Mouse (Mus musculus): ENCODE results near the gene Rin1. TPM values are rescaled to one million over a fixed set of nuclear protein-coding genes. Genes with fewer than 3 reads are reported as not detected.
"Not testable (repeated sequence)": the region's sequence is repeated elsewhere in the genome, so short reads cannot be mapped to it uniquely, and the experiment has no call there.

The Rin1 gene
- polyA plus RNA-seq (2014; fragmentation: Nextera tagmentation; extraction: Ambion mirVana), result 1.3 and 1.4 TPM in 2 replicates

DNA sequence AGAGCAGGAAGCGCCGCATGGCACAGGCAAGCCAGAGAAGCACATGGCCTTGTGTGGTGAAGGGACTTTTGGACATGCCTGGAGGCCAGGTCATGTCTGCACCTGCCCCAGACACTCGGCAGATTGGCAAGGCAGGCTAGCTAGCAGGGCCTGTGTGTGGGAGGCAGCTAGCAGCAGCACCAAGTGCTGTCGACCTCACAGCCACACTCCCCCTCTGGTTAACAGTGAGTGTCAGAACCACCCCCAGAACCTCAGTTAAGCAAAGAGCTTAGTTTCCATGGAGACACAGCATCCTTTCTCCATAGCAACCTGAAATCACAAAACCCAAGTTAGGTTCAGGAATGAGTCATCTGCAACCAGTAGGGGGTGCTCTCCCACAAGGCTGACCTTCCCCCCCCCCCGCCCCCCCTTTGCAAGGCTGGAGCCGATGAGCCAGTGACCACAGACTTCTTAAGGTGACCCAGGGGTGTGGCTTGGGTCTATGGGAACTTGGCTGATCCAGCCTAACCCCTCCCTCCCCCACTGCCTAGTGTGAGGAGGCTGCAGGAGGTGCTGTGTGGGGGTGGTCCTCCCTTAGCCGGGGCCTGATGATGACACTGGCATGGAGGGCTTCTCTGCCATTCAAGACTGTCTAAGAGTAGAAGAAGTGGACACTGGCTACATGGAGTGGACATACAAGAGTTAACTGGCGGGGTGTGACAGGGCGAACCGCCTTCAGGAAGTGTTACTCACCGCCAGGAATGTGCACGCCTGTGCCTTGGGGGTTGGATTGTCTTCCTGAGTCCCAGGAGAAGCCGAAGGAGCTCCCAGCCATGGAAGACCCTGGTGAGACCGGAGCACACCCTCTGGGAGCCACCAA is at the start of gene Rin1:
Gene Rin1 (plus strand): TSS at position 435 of the 859 bp plus-strand sequence.
- 17% methylated on average over 14 of the region's 14 CpGs for WGBS
- H3K9me3 ChIP-seq (replicated peaks; ENCODE audit: control insufficient read depth, low read length), result no peaks in the 10 kb centered on the region
- no peak within 1 kb of the TSS for H3K4me2 ChIP-seq (ENCODE audit: low read length)
- H3K36me3 ChIP-seq (ENCODE audit: control insufficient read depth, insufficient read depth, low read length), result peaks cover 35% of the 10 kb centered on the region
- H3K27ac ChIP-seq (ENCODE audit: low read depth, low read length), result no peak within 1 kb of the TSS
- ATAC-seq, result peak; percentile 33; the same call in 1 of the 2 replicates
- no peaks in the 10 kb centered on the region for H3K4me1 ChIP-seq (ENCODE audit: control insufficient read depth, insufficient read depth, low read length)
- H3K9ac ChIP-seq (ENCODE audit: low read length), result peak within 1 kb of the TSS; percentile 8; the same call in 1 of the 2 replicates
- peaks cover 33% of the 10 kb centered on the region for H3K27me3 ChIP-seq (replicated peaks; ENCODE audit: control insufficient read depth, insufficient read depth, low read length)
- no peak within 1 kb of the TSS for H3K4me3 ChIP-seq (ENCODE audit: low read depth, low read length)
- peak; percentile 70 for DNase-seq (ENCODE audit: low spot score)

DNA sequence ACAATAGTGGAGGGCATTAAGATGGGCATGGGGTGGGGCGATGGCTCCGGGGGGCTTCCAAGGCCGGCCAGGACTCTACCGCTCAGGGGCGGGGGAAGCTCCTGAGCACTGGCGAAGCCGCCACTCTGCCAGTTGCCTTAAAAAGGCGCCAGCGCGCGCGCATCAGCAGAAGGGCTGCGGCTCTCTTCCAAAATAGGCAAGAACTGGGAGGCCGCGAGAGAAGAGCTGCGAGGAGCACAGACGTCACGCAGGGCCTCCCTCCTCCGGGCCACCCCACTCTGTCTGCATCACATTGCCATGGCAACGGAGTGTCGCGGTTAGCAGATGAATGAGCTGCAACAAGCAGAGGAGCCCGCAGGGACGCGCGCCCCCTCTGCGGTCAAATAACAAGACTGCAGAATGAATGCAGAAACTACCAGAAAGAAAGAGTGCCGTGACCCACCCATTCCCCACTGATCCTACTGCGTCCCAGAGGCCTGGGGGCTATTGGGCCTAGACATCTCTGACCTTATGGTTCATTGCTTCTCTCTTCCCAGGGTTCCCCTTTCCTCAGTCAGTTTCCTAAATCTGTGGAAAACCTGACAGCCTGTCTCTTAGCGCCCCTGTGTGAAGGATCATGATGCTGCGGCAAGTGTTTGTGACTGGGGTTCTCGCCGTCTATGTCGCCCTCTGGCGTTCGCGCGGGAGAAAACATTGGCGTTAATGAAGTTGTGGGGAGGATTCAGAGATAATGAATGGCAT is 48.4 kb upstream of the Rin1 start:
- peak; percentile 99 for DNase-seq (ENCODE audit: low spot score)
- H3K4me2 ChIP-seq (ENCODE audit: low read length), result peak overlapping the region; percentile 60
- peak overlapping the region; percentile 58 for H3K9ac ChIP-seq (ENCODE audit: low read length)
- peaks cover 2% of the 10 kb centered on the region; the same call in 1 of the 2 replicates for H3K27me3 ChIP-seq (replicated peaks; ENCODE audit: control insufficient read depth, insufficient read depth, low read length)
- H3K4me3 ChIP-seq (ENCODE audit: low read depth, low read length), result peak overlapping the region; percentile 26
- H3K27ac ChIP-seq (ENCODE audit: low read depth, low read length), result peak overlapping the region; percentile 92
- H3K4me1 ChIP-seq (ENCODE audit: control insufficient read depth, insufficient read depth, low read length), result peaks cover 6% of the 10 kb centered on the region; the same call in 1 of the 2 replicates
- WGBS, result under 1% methylated on average over 39 of the region's 39 CpGs
- H3K36me3 ChIP-seq (ENCODE audit: control insufficient read depth, insufficient read depth, low read length), result no peaks in the 10 kb centered on the region
- H3K9me3 ChIP-seq (replicated peaks; ENCODE audit: control insufficient read depth, low read length), result no peaks in the 10 kb centered on the region
- peak; percentile 99 for ATAC-seq

DNA sequence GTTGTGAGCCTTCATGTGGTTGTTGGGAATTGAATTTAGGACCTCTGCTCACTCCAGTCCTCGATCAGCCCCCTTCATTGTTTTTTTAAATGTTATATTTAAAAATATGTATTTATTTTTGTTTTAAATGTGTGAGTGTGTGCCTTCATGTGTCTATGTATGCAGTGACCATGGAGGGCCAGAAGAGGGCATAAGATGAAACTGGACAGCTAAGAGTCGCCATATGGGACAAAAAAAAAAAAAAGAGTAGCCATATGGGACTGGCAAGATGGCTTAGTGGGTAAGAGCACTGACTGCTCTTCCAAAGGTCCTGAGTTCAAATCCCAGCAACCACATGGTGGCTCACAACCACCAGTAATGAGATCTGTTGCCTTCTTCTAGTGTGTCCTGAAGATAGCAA is 46.6 kb upstream of the Rin1 start:
- not testable (repeated sequence) for H3K27ac ChIP-seq (ENCODE audit: low read depth, low read length); H3K27me3 ChIP-seq (replicated peaks; ENCODE audit: control insufficient read depth, insufficient read depth, low read length); H3K36me3 ChIP-seq (ENCODE audit: control insufficient read depth, insufficient read depth, low read length); H3K9me3 ChIP-seq (replicated peaks; ENCODE audit: control insufficient read depth, low read length); H3K9ac ChIP-seq (ENCODE audit: low read length); H3K4me2 ChIP-seq (ENCODE audit: low read length); H3K4me3 ChIP-seq (ENCODE audit: low read depth, low read length); ATAC-seq; H3K4me1 ChIP-seq (ENCODE audit: control insufficient read depth, insufficient read depth, low read length); DNase-seq (ENCODE audit: low spot score)
- WGBS, result 56% methylated on average over 2 of the region's 2 CpGs

DNA sequence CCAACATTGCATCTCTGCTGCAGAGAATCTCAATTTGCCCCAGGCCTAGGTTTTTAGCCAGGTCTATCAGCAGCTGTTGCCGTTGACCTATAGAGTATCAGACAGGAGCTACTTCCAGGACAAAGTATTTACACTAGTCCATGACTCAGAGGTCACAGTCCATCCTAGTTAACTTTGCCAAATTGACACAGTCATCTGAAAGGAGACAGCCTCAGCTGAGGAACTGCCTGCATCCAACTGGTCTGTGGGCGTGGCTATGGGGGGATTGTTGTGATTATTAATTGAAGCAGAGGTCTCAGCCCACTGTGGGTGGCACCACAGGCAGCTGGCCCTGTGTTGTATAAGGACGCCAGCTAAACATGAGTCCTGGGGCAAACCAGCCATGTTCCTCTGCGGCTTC is 45.4 kb upstream of the Rin1 start:
- WGBS, result 66% methylated on average over 4 of the region's 4 CpGs
- DNase-seq (ENCODE audit: low spot score) (no peak), ATAC-seq (no peak)
- no peak overlapping the region for H3K4me3 ChIP-seq (ENCODE audit: low read depth, low read length)
- no peaks in the 10 kb centered on the region for H3K9me3 ChIP-seq (replicated peaks; ENCODE audit: control insufficient read depth, low read length)
- H3K27me3 ChIP-seq (replicated peaks; ENCODE audit: control insufficient read depth, insufficient read depth, low read length), result 0 out of 2 replicates have a peak, but pooled peaks cover 2% of the 10 kb centered on the region
- no peak overlapping the region for H3K27ac ChIP-seq (ENCODE audit: low read depth, low read length)
- no peak overlapping the region for H3K4me2 ChIP-seq (ENCODE audit: low read length)
- no peaks in the 10 kb centered on the region for H3K36me3 ChIP-seq (ENCODE audit: control insufficient read depth, insufficient read depth, low read length)
- no peak overlapping the region for H3K9ac ChIP-seq (ENCODE audit: low read length)
- peaks cover 6% of the 10 kb centered on the region; the same call in 1 of the 2 replicates for H3K4me1 ChIP-seq (ENCODE audit: control insufficient read depth, insufficient read depth, low read length)

DNA sequence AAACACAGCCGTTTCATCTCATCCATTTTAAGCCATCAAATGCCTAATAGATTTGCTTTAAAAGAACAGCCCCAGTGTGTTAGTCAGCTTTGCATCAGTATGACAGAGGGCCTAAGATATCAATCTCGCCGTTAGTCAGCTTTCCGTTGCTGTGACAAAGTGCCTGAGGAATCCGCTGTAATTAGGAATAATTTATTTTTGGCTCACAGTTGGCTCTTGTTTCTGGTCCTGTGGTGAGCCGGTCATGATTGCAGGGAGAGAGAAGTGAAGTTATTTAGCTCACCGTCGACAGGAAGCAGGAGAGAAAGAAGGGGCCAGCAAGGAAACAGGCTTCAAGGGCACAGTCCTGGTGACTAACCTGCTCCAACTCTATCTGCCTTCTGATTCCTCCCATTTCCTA is 37.1 kb upstream of the Rin1 start:
- H3K36me3 ChIP-seq (ENCODE audit: control insufficient read depth, insufficient read depth, low read length), result no peaks in the 10 kb centered on the region
- H3K4me3 ChIP-seq (ENCODE audit: low read depth, low read length), result no peak overlapping the region
- DNase-seq (ENCODE audit: low spot score), result no peak
- H3K9ac ChIP-seq (ENCODE audit: low read length), result no peak overlapping the region
- no peaks in the 10 kb centered on the region for H3K27me3 ChIP-seq (replicated peaks; ENCODE audit: control insufficient read depth, insufficient read depth, low read length)
- H3K4me2 ChIP-seq (ENCODE audit: low read length), result no peak overlapping the region
- no peaks in the 10 kb centered on the region for H3K4me1 ChIP-seq (ENCODE audit: control insufficient read depth, insufficient read depth, low read length)
- WGBS, result 61% methylated on average over 8 of the region's 8 CpGs
- H3K27ac ChIP-seq (ENCODE audit: low read depth, low read length), result no peak overlapping the region
- ATAC-seq, result no peak
- no peaks in the 10 kb centered on the region for H3K9me3 ChIP-seq (replicated peaks; ENCODE audit: control insufficient read depth, low read length)

DNA sequence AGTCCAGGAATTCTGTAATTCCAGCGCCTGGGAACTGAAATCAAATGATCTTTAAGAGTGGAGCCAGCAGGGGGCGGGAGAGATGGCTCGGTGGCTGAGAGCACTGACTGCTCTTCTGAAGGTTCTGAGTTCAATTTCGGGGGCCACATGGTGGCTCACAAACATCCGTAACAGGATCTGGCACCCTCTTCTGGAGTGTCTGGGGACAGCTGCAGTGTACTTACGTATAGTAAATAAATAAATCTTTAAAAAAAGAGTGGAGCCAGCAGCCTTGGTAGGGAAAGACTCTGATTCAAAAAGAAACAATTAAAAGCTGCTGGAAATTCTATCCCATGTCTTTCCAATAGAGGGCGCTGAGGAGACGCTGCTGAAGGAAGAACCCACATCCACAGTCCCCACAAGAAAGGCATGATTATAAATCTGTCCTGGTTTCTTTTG is 35.3 kb upstream of the Rin1 start:
- WGBS, result 13% methylated on average over 8 of the region's 8 CpGs
- H3K4me1 ChIP-seq (ENCODE audit: control insufficient read depth, insufficient read depth, low read length), result no peaks in the 10 kb centered on the region

DNA sequence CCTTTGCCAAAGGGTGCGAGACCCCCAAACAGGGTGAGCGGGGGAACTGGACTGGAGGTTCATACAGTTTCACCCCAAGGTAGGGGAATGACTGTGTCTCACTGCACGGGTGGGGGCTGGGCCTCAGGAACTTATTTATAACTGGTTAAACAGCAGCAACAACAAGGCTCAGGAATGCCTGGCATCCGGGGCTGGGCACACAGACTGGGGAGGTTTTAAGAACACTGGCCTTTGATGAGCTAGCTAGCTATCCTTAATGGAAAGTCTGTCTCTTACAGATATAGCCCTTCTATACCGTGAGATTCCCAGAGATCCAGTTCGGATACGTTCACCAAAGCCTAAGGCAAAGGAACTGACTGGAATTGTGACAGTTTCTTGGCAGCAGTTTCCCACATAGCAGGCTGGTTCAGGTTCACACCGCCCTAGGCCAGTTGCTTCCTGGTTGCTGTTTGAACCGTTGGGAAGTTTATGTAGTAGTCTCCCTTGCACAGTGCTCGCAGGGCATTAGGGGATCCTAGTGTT is 34.0 kb upstream of the Rin1 start:
- H3K4me3 ChIP-seq (ENCODE audit: low read depth, low read length), result no peak overlapping the region
- H3K9ac ChIP-seq (ENCODE audit: low read length), result no peak overlapping the region
- peak; percentile 46; the same call in 1 of the 2 replicates for ATAC-seq
- no peak overlapping the region for H3K27ac ChIP-seq (ENCODE audit: low read depth, low read length)
- H3K4me1 ChIP-seq (ENCODE audit: control insufficient read depth, insufficient read depth, low read length), result no peaks in the 10 kb centered on the region
- no peaks in the 10 kb centered on the region; the same call in 1 of the 2 replicates for H3K27me3 ChIP-seq (replicated peaks; ENCODE audit: control insufficient read depth, insufficient read depth, low read length)
- H3K9me3 ChIP-seq (replicated peaks; ENCODE audit: control insufficient read depth, low read length), result no peaks in the 10 kb centered on the region
- no peaks in the 10 kb centered on the region for H3K36me3 ChIP-seq (ENCODE audit: control insufficient read depth, insufficient read depth, low read length)
- WGBS, result 36% methylated on average over 10 of the region's 10 CpGs
- H3K4me2 ChIP-seq (ENCODE audit: low read length), result no peak overlapping the region
- peak; percentile 57 for DNase-seq (ENCODE audit: low spot score)

More for the DNA sequence above, 35.3 kb upstream of the Rin1 start:
- Histone ChIP-seq H3K27ac (ENCODE audit: low read depth, low read length) (no peak overlapping the region), H3K9me3 (replicated peaks; ENCODE audit: control insufficient read depth, low read length) (no peaks in the 10 kb centered on the region), H3K4me2 (ENCODE audit: low read length) (no peak overlapping the region), H3K9ac (ENCODE audit: low read length) (no peak overlapping the region), H3K4me3 (ENCODE audit: low read depth, low read length) (no peak overlapping the region), H3K27me3 (replicated peaks; ENCODE audit: control insufficient read depth, insufficient read depth, low read length) (no peaks in the 10 kb centered on the region; the same call in 1 of the 2 replicates), H3K36me3 (ENCODE audit: control insufficient read depth, insufficient read depth, low read length) (no peaks in the 10 kb centered on the region)
- ATAC-seq (no peak), DNase-seq (ENCODE audit: low spot score) (peak; percentile 66)

DNA sequence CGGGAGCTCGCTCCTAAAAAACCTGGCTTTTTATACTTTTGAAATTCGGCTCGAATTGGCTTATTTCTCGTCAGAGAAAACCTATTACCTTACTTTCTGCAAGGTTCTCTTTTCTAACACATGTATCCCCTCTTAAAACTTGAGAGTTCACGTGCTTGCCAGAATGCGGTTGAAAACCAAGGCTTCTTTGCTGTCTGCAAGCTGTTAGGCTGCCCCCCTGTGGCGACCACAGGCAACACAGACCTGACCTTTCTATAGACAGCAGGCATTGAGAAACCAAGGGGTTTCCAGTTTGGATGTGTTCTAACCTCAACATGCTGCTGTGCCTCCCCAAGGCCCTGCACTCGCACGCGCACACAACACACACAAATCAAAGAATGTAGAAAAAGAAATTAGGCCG is 33.5 kb upstream of the Rin1 start:
- ATAC-seq (no peak), DNase-seq (ENCODE audit: low spot score) (peak; percentile 79)
- 19% methylated on average over 12 of the region's 12 CpGs for WGBS
- Histone ChIP-seq H3K4me1 (ENCODE audit: control insufficient read depth, insufficient read depth, low read length) (no peaks in the 10 kb centered on the region), H3K27me3 (replicated peaks; ENCODE audit: control insufficient read depth, insufficient read depth, low read length) (no peaks in the 10 kb centered on the region; the same call in 1 of the 2 replicates), H3K36me3 (ENCODE audit: control insufficient read depth, insufficient read depth, low read length) (no peaks in the 10 kb centered on the region), H3K9me3 (replicated peaks; ENCODE audit: control insufficient read depth, low read length) (no peaks in the 10 kb centered on the region), H3K4me3 (ENCODE audit: low read depth, low read length) (no peak overlapping the region), H3K4me2 (ENCODE audit: low read length) (no peak overlapping the region), H3K27ac (ENCODE audit: low read depth, low read length) (no peak overlapping the region), H3K9ac (ENCODE audit: low read length) (no peak overlapping the region)

Measured in forebrain, embryonic 14.5 days (tissue).